Mouse (Mus musculus): ENCODE data around the gene Tctex1d4. TPM values are rescaled to one million over a fixed set of nuclear protein-coding genes. Genes with fewer than 3 reads are reported as not detected.

Tctex1d4 gene
- total and polyA plus RNA-seq, 3 experiments = 1.7 to 2.4 (median 1.8) TPM

DNA sequence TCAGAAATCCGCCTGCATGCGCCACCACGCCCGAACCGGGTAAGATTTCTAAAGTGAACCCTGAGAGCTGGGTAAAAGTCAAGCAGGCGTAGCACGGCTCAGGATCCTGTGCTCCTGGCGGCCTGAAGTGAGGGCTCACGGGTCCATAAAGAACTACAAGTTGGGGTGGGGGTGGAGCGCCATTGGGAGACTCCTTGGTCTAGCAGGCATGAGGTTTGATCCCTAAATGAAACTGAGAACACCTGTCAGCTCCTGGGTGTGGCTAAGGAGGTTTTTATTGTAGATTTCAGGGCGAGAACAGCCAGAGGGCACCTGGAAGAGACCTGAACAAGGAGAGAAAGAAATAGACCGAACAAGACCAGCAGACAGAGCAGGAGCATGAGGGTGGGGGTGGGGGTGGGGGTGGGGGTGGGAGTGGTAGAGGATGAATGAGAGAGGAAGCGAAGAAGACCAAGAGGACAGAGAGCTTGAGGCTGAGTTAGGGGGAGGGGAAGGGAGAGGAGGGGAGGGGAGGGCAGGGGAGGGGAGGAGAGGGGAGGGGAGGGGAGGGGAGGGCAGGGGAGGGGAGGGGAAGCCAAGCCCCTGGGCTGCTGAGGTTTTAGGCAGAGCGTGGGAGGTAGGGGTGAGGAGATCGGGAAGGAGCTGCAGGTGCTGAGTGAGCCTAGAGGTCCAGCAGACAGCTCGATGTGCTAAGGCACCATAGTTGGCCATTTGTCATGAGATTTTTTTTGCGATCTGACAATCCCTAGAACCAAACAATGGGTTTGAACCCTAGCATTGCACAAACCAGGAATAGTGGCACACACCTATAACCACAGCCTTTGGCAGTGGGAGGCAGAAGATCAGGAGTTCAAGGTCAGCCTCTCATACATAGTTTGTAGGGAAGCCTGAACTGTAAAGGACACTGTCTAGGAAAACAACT lies 12.0 kb downstream of the Tctex1d4 start:
- Histone ChIP-seq H3K4me3 (ENCODE audit: low read depth, low read length) (peak overlapping the region; percentile 37; the same call in 1 of the 2 replicates), H3K36me3 (replicated peaks) (no peaks in the 10 kb centered on the region), H3K9me3 (replicated peaks) (no peaks in the 10 kb centered on the region), H3K4me1 (ENCODE audit: insufficient read depth, low read depth, low read length) (peaks cover 54% of the 10 kb centered on the region), H3K27me3 (ENCODE audit: insufficient read depth, low read length) (peaks cover 18% of the 10 kb centered on the region)
- DNase-seq (ENCODE audit: low spot score) (no peak), ATAC-seq (ENCODE audit: extremely low read depth, insufficient number of reproducible peaks, low FRiP score, poor library complexity, severe bottlenecking) (no peak)
- TF ChIP-seq CTCF (IDR thresholded peaks at IDR 0.05; ENCODE audit: low read depth, low read length) = no peak
- TF ChIP-seq TAL1 (conservative IDR thresholded peaks at IDR 0.05; ENCODE audit: low read depth, low read length) = no peak
- no peak for TF ChIP-seq GATA2 (IDR thresholded peaks at IDR 0.05; ENCODE audit: borderline replicate concordance, low read depth, low read length)
- no peak for TF ChIP-seq GATA1 (IDR thresholded peaks at IDR 0.05; ENCODE audit: borderline replicate concordance, low read length)

DNA sequence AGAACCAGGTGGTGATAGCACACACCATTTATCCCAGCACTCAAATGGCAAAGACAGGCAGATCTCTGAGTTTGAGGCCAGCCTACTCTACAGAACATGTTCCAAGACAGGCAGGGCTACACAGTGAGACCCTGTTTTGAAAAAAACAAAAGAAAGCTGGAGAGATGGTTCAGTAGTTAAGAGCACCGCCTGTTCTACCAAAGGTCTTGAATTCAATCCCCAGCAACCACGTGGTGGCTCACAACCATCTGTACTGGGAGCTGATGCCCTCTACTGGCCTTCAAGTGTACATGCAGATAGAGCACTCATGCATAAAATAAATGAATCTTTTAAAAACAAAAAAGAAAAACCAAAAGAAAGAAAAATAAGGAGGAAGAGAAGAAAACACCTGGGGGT lies 12.6 kb downstream of the Tctex1d4 start:
- H3K4me1 ChIP-seq (ENCODE audit: insufficient read depth, low read depth, low read length) = peaks cover 50% of the 10 kb centered on the region
- peaks cover 25% of the 10 kb centered on the region for H3K27me3 ChIP-seq (ENCODE audit: insufficient read depth, low read length)
- DNase-seq (ENCODE audit: low spot score) (no peak), ATAC-seq (ENCODE audit: extremely low read depth, insufficient number of reproducible peaks, low FRiP score, poor library complexity, severe bottlenecking) (no peak)
- H3K4me3 ChIP-seq (ENCODE audit: low read depth, low read length) = no peak overlapping the region
- TF ChIP-seq GATA2 (IDR thresholded peaks at IDR 0.05; ENCODE audit: borderline replicate concordance, low read depth, low read length) = no peak
- peak; percentile 72 for TF ChIP-seq CTCF (IDR thresholded peaks at IDR 0.05; ENCODE audit: low read depth, low read length)
- H3K9me3 ChIP-seq (replicated peaks) = no peaks in the 10 kb centered on the region
- H3K36me3 ChIP-seq (replicated peaks) = no peaks in the 10 kb centered on the region

- TF ChIP-seq GATA1 (IDR thresholded peaks at IDR 0.05; ENCODE audit: borderline replicate concordance, low read length) (no peak), POLR2AphosphoS5 (IDR thresholded peaks at IDR 0.05; ENCODE audit: insufficient replicate concordance, low read depth, low read length) (no peak), GATA2 (IDR thresholded peaks at IDR 0.05; ENCODE audit: borderline replicate concordance, low read depth, low read length) (no peak)
- H3K4me1 ChIP-seq (ENCODE audit: insufficient read depth, low read depth, low read length) = peaks cover 37% of the 10 kb centered on the region
- H3K36me3 ChIP-seq (replicated peaks) = no peaks in the 10 kb centered on the region
- ATAC-seq (ENCODE audit: extremely low read depth, insufficient number of reproducible peaks, low FRiP score, poor library complexity, severe bottlenecking) = no peak
- no peak overlapping the region for H3K4me3 ChIP-seq (ENCODE audit: low read depth, low read length)
- H3K9me3 ChIP-seq (replicated peaks) = no peaks in the 10 kb centered on the region
- H3K27me3 ChIP-seq (ENCODE audit: insufficient read depth, low read length) = peaks cover 33% of the 10 kb centered on the region
- DNase-seq (ENCODE audit: low spot score) = no peak
Observed at GRCm38 (mm10) chr4:117140613-117141012, 14.0 kb downstream of the Tctex1d4 start.

DNA sequence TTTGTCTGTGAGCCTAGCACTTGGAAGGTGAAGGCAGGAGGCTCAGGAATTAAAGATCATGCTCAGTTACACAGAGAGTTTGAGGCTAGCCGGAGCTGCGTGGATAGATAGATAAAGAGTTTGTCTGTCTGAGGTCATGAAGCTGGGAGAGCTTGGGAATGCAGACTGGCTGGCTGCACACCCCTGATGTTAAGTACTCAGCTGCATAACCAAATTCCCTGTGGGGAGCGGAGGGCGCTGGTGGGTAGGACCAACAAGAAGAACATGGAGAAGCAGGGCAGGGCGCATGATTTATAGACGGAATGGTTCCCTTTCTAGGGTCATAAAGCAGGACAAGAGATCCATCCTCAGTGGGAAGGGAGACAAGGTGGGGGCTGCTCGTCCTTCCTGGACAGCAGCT lies 16.4 kb downstream of the Tctex1d4 start:
- H3K4me1 ChIP-seq (ENCODE audit: insufficient read depth, low read depth, low read length) = peaks cover 24% of the 10 kb centered on the region
- peaks cover 33% of the 10 kb centered on the region for H3K27me3 ChIP-seq (ENCODE audit: insufficient read depth, low read length)
- ATAC-seq (ENCODE audit: extremely low read depth, insufficient number of reproducible peaks, low FRiP score, poor library complexity, severe bottlenecking) = no peak
- no peaks in the 10 kb centered on the region for H3K9me3 ChIP-seq (replicated peaks)
- no peak for DNase-seq (ENCODE audit: low spot score)
- no peak for TF ChIP-seq CTCF (IDR thresholded peaks at IDR 0.05; ENCODE audit: low read depth, low read length)
- TF ChIP-seq GATA1 (IDR thresholded peaks at IDR 0.05; ENCODE audit: borderline replicate concordance, low read length) = no peak
- TF ChIP-seq GATA2 (IDR thresholded peaks at IDR 0.05; ENCODE audit: borderline replicate concordance, low read depth, low read length) = no peak
- TF ChIP-seq POLR2AphosphoS5 (IDR thresholded peaks at IDR 0.05; ENCODE audit: insufficient replicate concordance, low read depth, low read length) = no peak
- TF ChIP-seq TAL1 (conservative IDR thresholded peaks at IDR 0.05; ENCODE audit: low read depth, low read length) = no peak
- H3K4me3 ChIP-seq (ENCODE audit: low read depth, low read length) = no peak overlapping the region
- peaks cover 4% of the 10 kb centered on the region for H3K36me3 ChIP-seq (replicated peaks)

DNA sequence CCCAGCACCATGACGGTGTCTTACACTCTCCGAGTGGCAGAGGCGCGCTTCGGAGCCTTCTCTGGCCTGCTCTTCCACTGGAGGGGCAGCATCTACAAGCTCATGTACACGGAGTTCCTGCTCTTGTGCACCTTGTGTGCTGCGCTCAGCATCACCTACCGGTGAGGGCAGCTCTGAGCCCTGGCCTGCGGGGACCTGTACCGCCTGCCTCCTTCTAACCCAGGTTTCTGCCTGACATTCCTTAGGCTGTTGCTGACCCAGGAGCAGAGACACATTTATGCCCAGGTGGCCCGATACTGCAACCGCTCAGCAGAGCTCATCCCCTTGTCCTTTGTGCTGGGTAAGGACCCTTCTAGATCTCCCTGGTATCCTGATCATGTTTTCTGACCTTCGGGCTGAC lies 18.7 kb downstream of the Tctex1d4 start:
- no peak for DNase-seq (ENCODE audit: low spot score)
- H3K9me3 ChIP-seq (replicated peaks) = no peaks in the 10 kb centered on the region
- peaks cover 33% of the 10 kb centered on the region for H3K27me3 ChIP-seq (ENCODE audit: insufficient read depth, low read length)
- H3K36me3 ChIP-seq (replicated peaks) = peaks cover 26% of the 10 kb centered on the region
- no peak for ATAC-seq (ENCODE audit: extremely low read depth, insufficient number of reproducible peaks, low FRiP score, poor library complexity, severe bottlenecking)
- no peak overlapping the region for H3K4me3 ChIP-seq (ENCODE audit: low read depth, low read length)
- TF ChIP-seq POLR2AphosphoS5 (IDR thresholded peaks at IDR 0.05; ENCODE audit: insufficient replicate concordance, low read depth, low read length) = no peak
- TF ChIP-seq GATA2 (IDR thresholded peaks at IDR 0.05; ENCODE audit: borderline replicate concordance, low read depth, low read length) = no peak
- TF ChIP-seq TAL1 (conservative IDR thresholded peaks at IDR 0.05; ENCODE audit: low read depth, low read length) = no peak
- TF ChIP-seq GATA1 (IDR thresholded peaks at IDR 0.05; ENCODE audit: borderline replicate concordance, low read length) = no peak
- TF ChIP-seq CTCF (IDR thresholded peaks at IDR 0.05; ENCODE audit: low read depth, low read length) = no peak
- H3K4me1 ChIP-seq (ENCODE audit: insufficient read depth, low read depth, low read length) = peaks cover 15% of the 10 kb centered on the region; the same call in 1 of the 2 replicates

DNA sequence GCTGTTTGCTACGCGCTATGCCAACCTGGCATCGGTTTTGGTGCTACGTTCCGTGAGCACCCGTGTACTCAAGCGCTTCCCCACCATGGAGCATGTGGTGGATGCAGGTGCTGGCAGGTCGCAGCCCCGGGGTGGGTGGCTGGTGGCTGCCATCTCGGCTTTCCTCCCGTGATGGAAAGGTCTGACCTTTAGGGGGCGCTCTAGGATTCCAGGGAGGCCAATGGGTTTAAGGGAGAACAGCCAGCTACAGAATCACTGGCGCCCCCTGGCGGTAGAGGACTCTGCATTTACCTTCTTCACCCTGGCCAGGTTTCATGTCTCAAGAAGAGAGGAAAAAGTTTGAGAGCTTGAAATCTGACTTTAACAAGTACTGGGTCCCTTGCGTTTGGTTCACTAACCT lies 19.6 kb downstream of the Tctex1d4 start:
- TF ChIP-seq CTCF (IDR thresholded peaks at IDR 0.05; ENCODE audit: low read depth, low read length) (peak; percentile 84), GATA2 (IDR thresholded peaks at IDR 0.05; ENCODE audit: borderline replicate concordance, low read depth, low read length) (no peak)
- peaks cover 30% of the 10 kb centered on the region for H3K27me3 ChIP-seq (ENCODE audit: insufficient read depth, low read length)
- no peaks in the 10 kb centered on the region for H3K9me3 ChIP-seq (replicated peaks)
- H3K36me3 ChIP-seq (replicated peaks) = peaks cover 35% of the 10 kb centered on the region
- peaks cover 19% of the 10 kb centered on the region for H3K4me1 ChIP-seq (ENCODE audit: insufficient read depth, low read depth, low read length)
- ATAC-seq (ENCODE audit: extremely low read depth, insufficient number of reproducible peaks, low FRiP score, poor library complexity, severe bottlenecking) (no peak), DNase-seq (ENCODE audit: low spot score) (peak; percentile 58)
- H3K4me3 ChIP-seq (ENCODE audit: low read depth, low read length) = no peak overlapping the region
